Mouse (Mus musculus) midbrain, embryonic 12.5 days (tissue): ENCODE data around the gene Gm813. TPM values are rescaled to one million over a fixed set of nuclear protein-coding genes. Genes with fewer than 3 reads are reported as not detected.

Experiments used
- ATAC-seq: fragments of 200-750 bp; cut with Nextera tagmentation; 2 replicates; pipeline ENCODE4 v1.8.0; 2017; ENCODE audit warnings: low read depth, moderate TSS enrichment, moderate library complexity; ENCODE audit not compliant: low FRiP score
- H3K27ac ChIP-seq: fragments of 300-500 bp; sonication (generic); replicated peaks from 2 replicates; pipeline ENCODE4 v1.5.1; 2016; ENCODE audit warnings: mild to moderate bottlenecking
- H3K27me3 ChIP-seq: fragments of 300-500 bp; sonication (generic); 2 replicates; pipeline ENCODE4 v1.6.1; 2016; ENCODE audit warnings: mild to moderate bottlenecking
- H3K36me3 ChIP-seq: fragments of 300-500 bp; sonication (generic); 2 replicates; pipeline ENCODE4 v1.6.1; 2016
- H3K4me1 ChIP-seq: fragments of 300-500 bp; sonication (generic); 2 replicates; pipeline ENCODE4 v1.6.1; 2016
- H3K4me2 ChIP-seq: fragments of 300-500 bp; sonication (generic); replicated peaks from 2 replicates; pipeline ENCODE4 v1.6.1; 2016; ENCODE audit warnings: mild to moderate bottlenecking, moderate library complexity
- H3K4me3 ChIP-seq: fragments of 300-500 bp; sonication (generic); 2 replicates; pipeline ENCODE4 v1.5.1; 2016; ENCODE audit warnings: mild to moderate bottlenecking
- H3K9ac ChIP-seq: fragments of 300-500 bp; sonication (generic); replicated peaks from 2 replicates; pipeline ENCODE4 v1.6.1; 2016; ENCODE audit warnings: mild to moderate bottlenecking, moderate library complexity
- H3K9me3 ChIP-seq: fragments of 300-500 bp; sonication (generic); 2 replicates; pipeline ENCODE4 v1.6.1; 2016; ENCODE audit warnings: mild to moderate bottlenecking
- WGBS: fragments of 180-500 bp; shearing (Covaris S2); methylation state at CpG from one replicate; pipeline ENCODE4 v1.1.7; 2016; 5-methylcytosine and 5-hydroxymethylcytosine counted together
- polyA plus RNA-seq: library from polyadenylated mRNA; unstranded; fragments of >200 nt; fragmentation: Nextera tagmentation; extraction: Ambion mirVana; gene quantifications from 2 replicates; pipeline ENCODE4 v1.2.1, GENCODE M21; 2016

The Gm813 gene
- polyA plus RNA-seq, 1 experiment from 2014 or later = not detected

- Histone ChIP-seq H3K9me3 (no peaks in the 10 kb centered on the region), H3K27ac (no peak overlapping the region), H3K4me2 (no peak overlapping the region), H3K36me3 (no peaks in the 10 kb centered on the region), H3K9ac (no peak overlapping the region), H3K27me3 (no peaks in the 10 kb centered on the region), H3K4me3 (no peak overlapping the region), H3K4me1 (no peaks in the 10 kb centered on the region)
- 95% methylated on average over 6 of the region's 6 CpGs for WGBS
- ATAC-seq = no peak
Observed at GRCm38 (mm10) chr16:58600846-58601245, 15.9 kb downstream of the Gm813 start.

GRCm38 (mm10) chr16:58591299-58591698 is 25.5 kb downstream of the Gm813 start:
- Histone ChIP-seq H3K9ac (no peak overlapping the region), H3K4me2 (no peak overlapping the region), H3K4me1 (no peaks in the 10 kb centered on the region), H3K4me3 (no peak overlapping the region), H3K9me3 (peaks cover 4% of the 10 kb centered on the region; the same call in 1 of the 2 replicates), H3K27ac (no peak overlapping the region), H3K27me3 (no peaks in the 10 kb centered on the region), H3K36me3 (no peaks in the 10 kb centered on the region)
- no peak for ATAC-seq
- WGBS = 85% methylated on average over 3 of the region's 3 CpGs

GRCm38 (mm10) chr16:58589444-58589843 is 27.3 kb downstream of the Gm813 start:
- Histone ChIP-seq H3K36me3 (no peaks in the 10 kb centered on the region), H3K4me3 (no peak overlapping the region), H3K4me2 (no peak overlapping the region), H3K9me3 (peaks cover 4% of the 10 kb centered on the region; the same call in 1 of the 2 replicates), H3K4me1 (no peaks in the 10 kb centered on the region), H3K27me3 (no peaks in the 10 kb centered on the region), H3K27ac (no peak overlapping the region), H3K9ac (no peak overlapping the region)
- no peak for ATAC-seq

- no peak overlapping the region for H3K4me3 ChIP-seq
- WGBS = 91% methylated on average over 6 of the region's 6 CpGs
- H3K4me1 ChIP-seq = no peaks in the 10 kb centered on the region
- H3K27me3 ChIP-seq = no peaks in the 10 kb centered on the region
- no peaks in the 10 kb centered on the region for H3K9me3 ChIP-seq
- no peaks in the 10 kb centered on the region for H3K36me3 ChIP-seq
- no peak overlapping the region for H3K4me2 ChIP-seq
- H3K27ac ChIP-seq = no peak overlapping the region
- H3K9ac ChIP-seq = no peak overlapping the region
- no peak for ATAC-seq
Observed at GRCm38 (mm10) chr16:58573949-58574722, 42.6 kb downstream of the Gm813 start.

- no peak for ATAC-seq
- Histone ChIP-seq H3K36me3 (no peaks in the 10 kb centered on the region), H3K4me3 (no peak overlapping the region), H3K4me2 (no peak overlapping the region), H3K27ac (no peak overlapping the region), H3K9ac (no peak overlapping the region), H3K27me3 (no peaks in the 10 kb centered on the region), H3K9me3 (no peaks in the 10 kb centered on the region), H3K4me1 (no peaks in the 10 kb centered on the region)
Observed at GRCm38 (mm10) chr16:58570694-58571264, 46.0 kb downstream of the Gm813 start.

Other genes with a start within 250 kb of the Gm813 start
- 7.9 and 8.3 TPM in 2 replicates for gene Dcbld2, start 208.5 kb downstream of the Gm813 start, polyA plus RNA-seq
- gene St3gal6, start 92.7 kb downstream of the Gm813 start, polyA plus RNA-seq = 11.4 and 12.5 TPM in 2 replicates
- gene E330017A01Rik, start 21.8 kb upstream of the Gm813 start, polyA plus RNA-seq = not detected in 2 replicates
- 16.6 and 17.2 TPM in 2 replicates for gene Cpox, start 53.3 kb upstream of the Gm813 start, polyA plus RNA-seq
- gene Gpr15, start 102.1 kb upstream of the Gm813 start, polyA plus RNA-seq = 0.18 TPM in 1 of 2 replicates, not detected in the other
- gene Cldnd1, start 110.9 kb upstream of the Gm813 start, polyA plus RNA-seq = 105 and 106 TPM in 2 replicates
- not detected in 2 replicates for gene Olfr172, start 146.2 kb upstream of the Gm813 start, polyA plus RNA-seq
- gene Olfr173, start 183.3 kb upstream of the Gm813 start, polyA plus RNA-seq = not detected in 2 replicates
- not detected in 2 replicates for gene Olfr175-ps1, start 209.8 kb upstream of the Gm813 start, polyA plus RNA-seq